Mouse (Mus musculus) olfactory bulb, adult 2 months (tissue): ENCODE measurements at regions not wholly inside any gene's neighbourhood (a gene's known extent, or its start where the extent isn't known, plus 50 kb on each side); places are given as distances from the start of the nearest gene placed in this dataset.

Experiments
- CTCF ChIP-seq: fragments of 200-500 bp; IDR thresholded peaks from 2 replicates; pipeline ENCODE4 v1.5.1; 2012; ENCODE audit warnings: low read depth, mild to moderate bottlenecking, low read length, moderate library complexity; ENCODE audit not compliant: insufficient read depth
- POLR2A ChIP-seq: fragments of 200-500 bp; IDR thresholded peaks from 2 replicates; pipeline ENCODE4 v1.6.1; 2012; ENCODE audit warnings: mild to moderate bottlenecking, low read depth, low read length, moderate library complexity; ENCODE audit not compliant: insufficient read depth

DNA sequence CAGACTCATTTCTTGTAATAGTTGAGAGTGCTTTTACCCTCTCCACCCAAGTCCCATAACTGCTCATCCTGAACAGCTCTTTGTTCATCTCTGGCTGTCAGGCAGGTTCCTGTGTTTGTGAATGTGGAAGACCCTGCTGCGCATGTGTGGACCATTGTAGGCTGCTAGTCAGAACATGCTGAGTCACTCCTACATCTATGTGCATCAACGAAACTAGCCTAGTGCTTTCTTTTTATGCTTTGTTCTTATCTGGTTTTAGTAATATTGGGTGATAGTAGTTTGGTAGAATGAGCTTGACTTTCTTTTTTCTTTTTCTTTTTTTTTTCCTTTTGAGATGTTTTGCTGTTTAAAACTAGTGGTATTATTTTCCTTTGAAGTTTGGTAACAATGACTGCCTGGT, 116.5 kb downstream of the 4930544G11Rik start:
- no peak for TF ChIP-seq CTCF
- TF ChIP-seq POLR2A, result no peak
